Mouse (Mus musculus): ENCODE results near the gene Rpl18.

Rpl18 gene

DNA sequence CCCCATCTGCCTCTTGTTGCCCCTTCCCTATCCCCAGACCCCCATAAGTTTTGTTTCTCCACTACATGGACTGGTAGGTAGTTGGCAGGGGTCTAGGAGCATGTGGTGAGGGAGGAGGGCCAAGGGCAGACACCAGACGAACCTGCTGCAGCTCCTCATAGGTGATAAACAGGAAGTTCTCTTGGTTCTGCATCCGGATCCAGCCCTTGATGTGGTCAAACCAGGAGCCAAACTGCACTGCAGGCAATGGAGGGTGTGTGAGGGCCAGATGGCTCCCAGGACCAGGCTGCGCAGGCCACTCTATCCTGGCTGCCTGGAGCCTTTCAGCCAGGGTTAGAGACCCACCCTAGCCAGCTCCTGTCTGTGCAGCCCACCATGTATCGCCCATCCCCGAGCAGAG is 18.2 kb downstream of the Rpl18 start:
- no peak for DNase-seq (ENCODE audit: low spot score)

DNA sequence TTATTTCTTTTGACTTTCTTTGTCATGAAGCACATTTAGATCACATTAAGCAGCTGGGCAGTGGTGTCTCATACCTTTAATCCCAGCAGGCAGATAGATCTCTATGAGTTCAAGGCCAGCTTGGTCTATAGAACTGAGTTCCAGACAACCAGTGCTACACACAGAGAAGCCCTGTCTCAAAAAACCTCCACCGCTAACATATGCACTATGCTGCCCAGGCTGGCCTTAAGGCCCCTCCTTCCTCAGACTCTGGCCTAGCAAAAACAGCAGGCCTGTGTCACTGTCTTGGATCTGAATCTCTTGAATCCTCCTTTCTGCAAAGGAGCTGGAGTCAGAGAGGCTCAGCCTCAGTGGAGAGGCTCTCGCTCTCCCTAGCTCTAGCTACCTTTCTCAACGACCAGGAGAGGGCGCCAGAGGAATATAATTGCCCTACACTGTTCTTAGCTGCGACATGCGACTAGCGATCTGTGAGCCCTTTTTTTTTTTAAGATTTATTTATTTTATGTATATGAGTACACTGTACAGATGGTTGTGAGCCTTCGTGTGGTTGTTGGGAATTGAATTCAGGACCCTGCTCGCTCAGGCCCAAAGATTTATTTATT is 24.0 kb downstream of the Rpl18 start:
- peak; percentile 86 for DNase-seq (ENCODE audit: low spot score)

DNA sequence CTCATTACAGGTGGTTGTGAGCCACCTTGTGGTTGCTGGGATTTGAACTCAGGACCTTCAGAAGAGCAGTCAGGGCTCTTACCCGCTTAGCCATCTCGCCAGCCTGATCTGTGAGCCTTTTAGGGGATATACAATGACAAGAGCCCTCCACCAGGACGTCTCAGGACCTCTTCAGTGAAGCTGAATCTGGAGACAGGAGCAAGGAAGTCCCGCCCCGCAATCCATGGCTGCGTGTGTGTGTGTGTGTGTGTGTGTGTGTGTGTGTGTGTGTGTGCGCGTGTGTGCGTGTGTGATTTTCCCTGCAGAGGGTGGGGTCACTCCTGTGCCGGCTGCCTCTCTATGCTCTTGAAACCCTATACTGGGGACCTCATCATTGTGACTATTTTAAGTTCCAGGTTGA is 24.6 kb downstream of the Rpl18 start:
- DNase-seq (ENCODE audit: low spot score), result no peak

DNA sequence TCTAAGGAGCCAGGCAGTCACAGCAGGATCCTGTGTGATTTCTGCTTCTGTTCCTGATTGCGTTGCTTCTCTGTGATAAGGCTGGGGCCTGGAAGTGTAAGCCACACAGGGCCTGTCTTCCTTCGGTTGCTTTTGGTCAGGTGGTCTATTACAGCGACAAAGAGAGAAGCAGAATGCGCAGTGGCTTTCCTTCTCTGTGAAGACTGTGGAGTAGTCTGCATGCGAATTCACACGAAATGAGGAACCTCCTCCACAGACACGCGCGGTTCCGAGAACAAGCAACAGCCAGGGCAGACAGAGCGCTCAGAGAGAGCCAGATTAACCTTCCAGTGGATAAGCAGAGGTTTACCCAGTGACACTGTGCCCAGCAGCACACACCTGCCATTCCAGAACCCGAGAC is 26.1 kb downstream of the Rpl18 start:
- DNase-seq (ENCODE audit: low spot score), result no peak

- no peak for DNase-seq (ENCODE audit: low spot score)
Measured at GRCm38 (mm10) chr7:45741777-45742176, 26.5 kb downstream of the Rpl18 start.

GRCm38 (mm10) chr7:45742338-45742737 is 27.1 kb downstream of the Rpl18 start:
- no peak for DNase-seq (ENCODE audit: low spot score)

DNA sequence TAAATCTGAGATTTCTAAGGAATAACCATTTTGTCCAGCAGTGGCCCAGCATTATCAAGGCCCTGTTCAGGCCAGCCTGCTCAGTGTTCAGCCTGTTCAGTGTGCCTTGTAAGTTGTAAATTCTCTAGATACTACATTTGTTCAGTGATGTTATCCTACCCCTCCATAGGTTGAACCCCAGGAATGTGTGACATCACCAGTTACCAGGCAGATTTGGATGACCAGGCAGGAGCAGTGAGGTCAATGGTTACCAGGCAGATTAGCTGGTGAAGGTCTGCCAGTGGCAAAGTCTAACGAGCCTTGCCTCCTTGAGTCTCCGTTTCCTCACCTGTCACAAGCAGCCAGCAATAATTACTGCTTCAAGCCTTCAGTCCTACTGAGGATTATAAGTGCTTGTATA is 29.1 kb downstream of the Rpl18 start:
- DNase-seq (ENCODE audit: low spot score), result peak; percentile 83

DNA sequence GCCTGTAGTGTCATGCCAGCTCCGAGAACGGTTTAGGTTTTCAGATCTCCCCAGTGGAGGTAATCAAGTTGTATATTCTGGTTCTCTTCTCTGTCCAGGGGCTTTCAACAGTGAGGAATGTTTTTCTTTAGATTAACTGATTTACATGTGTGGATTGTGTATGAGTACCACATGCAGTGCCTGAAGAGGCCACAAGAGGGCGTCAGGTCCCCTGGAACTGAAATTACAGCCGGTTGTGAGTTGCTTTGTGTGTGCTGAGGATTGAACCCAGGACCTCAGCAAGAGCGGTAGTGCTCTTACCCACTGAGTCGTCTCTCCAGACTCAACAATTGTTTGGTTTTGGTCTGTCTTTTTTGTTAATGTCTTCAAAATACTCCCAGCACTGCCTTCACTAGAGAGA is 31.3 kb downstream of the Rpl18 start:
- DNase-seq (ENCODE audit: low spot score), result no peak

DNA sequence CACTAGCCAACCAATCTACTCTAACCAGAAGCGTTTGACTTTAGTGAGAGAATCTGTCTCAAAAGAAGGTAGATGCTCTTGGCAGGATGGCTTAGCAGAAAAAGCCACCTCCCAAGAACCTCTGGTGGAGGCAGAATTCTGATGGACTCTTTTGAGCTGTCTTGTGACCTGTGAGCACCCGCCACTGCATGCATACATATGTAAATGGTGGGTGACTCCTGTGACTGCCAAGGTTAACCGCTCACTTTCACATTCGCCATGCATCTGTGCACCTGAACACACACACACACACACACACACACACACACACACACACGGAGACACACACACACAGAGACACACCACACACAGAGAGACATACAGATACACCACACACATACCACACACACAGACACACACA is 32.2 kb downstream of the Rpl18 start:
- no peak for DNase-seq (ENCODE audit: low spot score)

DNA sequence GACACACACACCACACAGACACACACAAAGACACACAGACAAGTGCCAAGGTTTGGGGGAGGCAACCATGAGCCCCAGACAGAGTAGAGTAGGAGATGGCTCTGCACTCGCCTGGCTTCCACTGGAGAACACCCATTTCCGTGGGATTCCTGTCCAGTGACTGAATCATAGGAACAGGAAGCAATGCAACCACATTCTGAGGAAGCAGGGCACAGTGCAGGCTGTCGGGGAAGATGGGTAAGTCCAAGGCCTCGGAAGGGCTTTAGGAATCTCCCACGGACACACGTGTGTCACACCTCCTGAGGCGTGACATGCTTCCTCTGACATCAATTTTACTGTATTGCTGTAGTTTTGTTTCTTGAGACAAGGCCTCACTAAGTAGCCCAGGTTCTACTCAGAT is 32.9 kb downstream of the Rpl18 start:
- DNase-seq (ENCODE audit: low spot score), result no peak

DNA sequence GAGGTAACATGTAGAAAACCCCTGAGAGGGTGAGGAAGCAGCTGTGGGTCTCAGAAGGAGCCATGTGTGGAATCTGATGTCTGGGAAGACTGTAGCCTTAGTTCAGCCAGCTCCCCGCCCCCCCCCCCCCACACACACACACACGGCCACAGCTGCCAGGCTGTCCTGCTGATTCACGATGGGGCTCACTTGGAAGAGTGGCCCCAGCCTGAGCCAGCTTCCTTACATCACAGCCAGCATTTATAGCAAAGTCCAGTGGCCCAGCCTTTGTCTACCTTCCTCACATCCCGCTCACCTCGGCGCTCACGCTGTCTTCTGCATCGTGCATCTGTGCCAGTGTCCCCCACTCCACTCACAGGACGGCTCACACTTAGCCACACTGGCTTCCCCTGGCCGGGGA is 34.1 kb downstream of the Rpl18 start:
- no peak for DNase-seq (ENCODE audit: low spot score)

DNA sequence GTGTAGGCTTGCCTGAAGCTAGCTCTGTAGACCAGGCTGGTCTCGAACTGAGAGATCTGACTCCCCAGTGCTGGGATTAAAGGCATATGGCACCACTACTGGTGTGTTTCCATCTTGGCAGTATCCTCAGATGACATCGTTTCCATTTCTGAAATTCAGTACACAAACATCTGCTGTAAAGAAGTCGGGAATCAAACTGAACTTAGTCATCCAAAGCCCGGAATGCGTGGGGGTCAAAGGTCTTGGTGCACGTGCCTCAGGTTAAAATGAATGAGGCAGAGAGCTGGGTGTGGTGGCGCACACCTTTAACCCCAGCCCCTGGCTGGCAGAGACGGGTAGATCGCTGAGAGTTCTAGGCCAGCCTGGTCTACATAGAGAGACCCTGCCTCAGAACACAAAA is 34.9 kb downstream of the Rpl18 start:
- DNase-seq (ENCODE audit: low spot score), result no peak

- no peak for DNase-seq (ENCODE audit: low spot score)
Measured at GRCm38 (mm10) chr7:45755703-45756102, 40.4 kb downstream of the Rpl18 start.

GRCm38 (mm10) chr7:45759400-45759799 is 44.1 kb downstream of the Rpl18 start:
- DNase-seq (ENCODE audit: low spot score), result peak; percentile 28

DNA sequence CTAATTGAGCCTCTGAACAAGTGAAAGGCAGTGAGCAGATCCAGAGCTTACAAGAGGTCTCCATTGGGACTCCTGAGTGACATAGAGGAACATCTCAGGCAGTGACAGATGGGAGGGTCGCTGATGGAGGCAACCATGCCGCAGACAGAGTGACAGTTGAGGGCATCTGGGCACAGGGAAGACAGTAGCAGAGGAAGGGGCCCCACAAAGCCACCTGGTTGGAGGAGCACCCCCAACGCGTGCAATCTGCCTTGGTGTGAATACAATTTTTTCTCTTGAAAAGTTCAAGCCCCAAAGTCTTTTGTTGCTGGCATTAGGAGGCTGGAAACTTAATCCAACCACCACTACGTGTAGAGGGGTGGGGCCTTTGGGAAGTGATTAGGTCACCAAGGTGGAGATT is 44.9 kb downstream of the Rpl18 start:
- no peak for DNase-seq (ENCODE audit: low spot score)

DNA sequence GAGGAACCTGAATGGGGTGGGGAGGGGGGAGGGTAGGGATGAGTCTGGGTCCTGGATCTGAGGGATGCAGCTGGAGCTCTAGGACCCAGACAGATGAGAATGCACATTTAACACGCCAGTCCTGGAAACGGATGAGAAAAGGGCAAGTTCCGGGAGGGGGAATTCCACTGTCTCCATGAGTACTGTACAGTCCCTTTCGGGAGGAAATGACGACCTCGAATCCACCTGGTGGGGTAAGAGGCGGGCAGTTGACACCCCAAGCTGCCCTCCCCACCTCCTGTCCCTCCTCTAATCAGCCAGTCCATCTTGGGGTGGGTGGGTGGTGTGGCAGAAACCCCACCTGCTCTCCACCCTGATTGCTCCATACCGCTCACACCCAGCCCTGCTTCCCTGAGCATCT is 50.7 kb downstream of the Rpl18 start:
- DNase-seq (ENCODE audit: low spot score), result no peak

GRCm38 (mm10) chr7:45766764-45767163 is 51.5 kb downstream of the Rpl18 start:
- DNase-seq (ENCODE audit: low spot score), result no peak

- DNase-seq (ENCODE audit: low spot score), result no peak
Measured at GRCm38 (mm10) chr7:45767500-45767899, 52.2 kb downstream of the Rpl18 start.
